Mouse (Mus musculus): Measurements from ENCODE around the gene Apol9b.
"Not testable (repeated sequence)": the region's sequence is repeated elsewhere in the genome, so short reads cannot be mapped to it uniquely, and the experiment has no call there.

GRCm38 (mm10) chr15:77683944-77684343, 44.9 kb upstream of the Apol9b start:
- TF ChIP-seq POLR2A (IDR thresholded peaks at IDR 0.05; ENCODE audit: low read depth, low read length); MYC (IDR thresholded peaks at IDR 0.05; ENCODE audit: low read depth, low read length); MAFK (IDR thresholded peaks at IDR 0.05; ENCODE audit: insufficient replicate concordance, low read length): not testable (repeated sequence)
